Mouse (Mus musculus): ENCODE results near the gene Tnfsfm13. TPM values are rescaled to one million over a fixed set of nuclear protein-coding genes. Genes with fewer than 3 reads are reported as not detected.

The Tnfsfm13 gene
- total and polyA plus RNA-seq, 3 experiments, result not detected

GRCm38 (mm10) chr11:69719423-69719822, 23.5 kb upstream of the Tnfsfm13 start:
- Histone ChIP-seq H3K4me1 (ENCODE audit: insufficient read depth, low read depth, low read length) (peaks cover 42% of the 10 kb centered on the region), H3K4me3 (ENCODE audit: low read depth, low read length) (no peak overlapping the region), H3K9me3 (replicated peaks) (peaks cover 2% of the 10 kb centered on the region; the same call in 1 of the 2 replicates), H3K27me3 (ENCODE audit: insufficient read depth, low read length) (peaks cover 14% of the 10 kb centered on the region), H3K36me3 (replicated peaks) (no peaks in the 10 kb centered on the region)
- TF ChIP-seq CTCF (IDR thresholded peaks at IDR 0.05; ENCODE audit: low read depth, low read length), result no peak
- no peak for TF ChIP-seq TAL1 (conservative IDR thresholded peaks at IDR 0.05; ENCODE audit: low read depth, low read length)
- no peak for TF ChIP-seq GATA2 (IDR thresholded peaks at IDR 0.05; ENCODE audit: borderline replicate concordance, low read depth, low read length)
- TF ChIP-seq POLR2AphosphoS5 (IDR thresholded peaks at IDR 0.05; ENCODE audit: insufficient replicate concordance, low read depth, low read length), result no peak
- TF ChIP-seq GATA1 (IDR thresholded peaks at IDR 0.05; ENCODE audit: borderline replicate concordance, low read length), result no peak
- ATAC-seq (ENCODE audit: extremely low read depth, insufficient number of reproducible peaks, low FRiP score, poor library complexity, severe bottlenecking), result no peak
- no peak for DNase-seq (ENCODE audit: low spot score)

GRCm38 (mm10) chr11:69718661-69719060, 22.8 kb upstream of the Tnfsfm13 start:
- Histone ChIP-seq H3K4me1 (ENCODE audit: insufficient read depth, low read depth, low read length) (peaks cover 42% of the 10 kb centered on the region), H3K9me3 (replicated peaks) (no peaks in the 10 kb centered on the region), H3K36me3 (replicated peaks) (no peaks in the 10 kb centered on the region), H3K4me3 (ENCODE audit: low read depth, low read length) (peak overlapping the region; percentile 44; the same call in 1 of the 2 replicates), H3K27me3 (ENCODE audit: insufficient read depth, low read length) (peaks cover 14% of the 10 kb centered on the region)
- no peak for ATAC-seq (ENCODE audit: extremely low read depth, insufficient number of reproducible peaks, low FRiP score, poor library complexity, severe bottlenecking)
- TF ChIP-seq POLR2AphosphoS5 (IDR thresholded peaks at IDR 0.05; ENCODE audit: insufficient replicate concordance, low read depth, low read length) (no peak), GATA1 (IDR thresholded peaks at IDR 0.05; ENCODE audit: borderline replicate concordance, low read length) (no peak), GATA2 (IDR thresholded peaks at IDR 0.05; ENCODE audit: borderline replicate concordance, low read depth, low read length) (no peak), TAL1 (conservative IDR thresholded peaks at IDR 0.05; ENCODE audit: low read depth, low read length) (no peak), CTCF (IDR thresholded peaks at IDR 0.05; ENCODE audit: low read depth, low read length) (no peak)
- peak; percentile 32 for DNase-seq (ENCODE audit: low spot score)

GRCm38 (mm10) chr11:69716953-69717352, 21.1 kb upstream of the Tnfsfm13 start:
- no peak overlapping the region for H3K4me3 ChIP-seq (ENCODE audit: low read depth, low read length)
- TF ChIP-seq GATA1 (IDR thresholded peaks at IDR 0.05; ENCODE audit: borderline replicate concordance, low read length), result no peak
- TF ChIP-seq GATA2 (IDR thresholded peaks at IDR 0.05; ENCODE audit: borderline replicate concordance, low read depth, low read length), result no peak
- no peak for TF ChIP-seq CTCF (IDR thresholded peaks at IDR 0.05; ENCODE audit: low read depth, low read length)
- TF ChIP-seq POLR2AphosphoS5 (IDR thresholded peaks at IDR 0.05; ENCODE audit: insufficient replicate concordance, low read depth, low read length), result no peak
- no peak for TF ChIP-seq TAL1 (conservative IDR thresholded peaks at IDR 0.05; ENCODE audit: low read depth, low read length)
- H3K9me3 ChIP-seq (replicated peaks), result no peaks in the 10 kb centered on the region
- H3K27me3 ChIP-seq (ENCODE audit: insufficient read depth, low read length), result peaks cover 14% of the 10 kb centered on the region
- ATAC-seq (ENCODE audit: extremely low read depth, insufficient number of reproducible peaks, low FRiP score, poor library complexity, severe bottlenecking), result no peak
- no peak for DNase-seq (ENCODE audit: low spot score)
- H3K4me1 ChIP-seq (ENCODE audit: insufficient read depth, low read depth, low read length), result peaks cover 39% of the 10 kb centered on the region
- no peaks in the 10 kb centered on the region for H3K36me3 ChIP-seq (replicated peaks)

GRCm38 (mm10) chr11:69715929-69716328, 20.0 kb upstream of the Tnfsfm13 start:
- Histone ChIP-seq H3K9me3 (replicated peaks) (no peaks in the 10 kb centered on the region), H3K4me1 (ENCODE audit: insufficient read depth, low read depth, low read length) (peaks cover 35% of the 10 kb centered on the region), H3K27me3 (ENCODE audit: insufficient read depth, low read length) (peaks cover 14% of the 10 kb centered on the region), H3K4me3 (ENCODE audit: low read depth, low read length) (no peak overlapping the region), H3K36me3 (replicated peaks) (no peaks in the 10 kb centered on the region)
- no peak for ATAC-seq (ENCODE audit: extremely low read depth, insufficient number of reproducible peaks, low FRiP score, poor library complexity, severe bottlenecking)
- TF ChIP-seq GATA2 (IDR thresholded peaks at IDR 0.05; ENCODE audit: borderline replicate concordance, low read depth, low read length) (no peak), GATA1 (IDR thresholded peaks at IDR 0.05; ENCODE audit: borderline replicate concordance, low read length) (no peak), POLR2AphosphoS5 (IDR thresholded peaks at IDR 0.05; ENCODE audit: insufficient replicate concordance, low read depth, low read length) (no peak), CTCF (IDR thresholded peaks at IDR 0.05; ENCODE audit: low read depth, low read length) (no peak), TAL1 (conservative IDR thresholded peaks at IDR 0.05; ENCODE audit: low read depth, low read length) (no peak)
- DNase-seq (ENCODE audit: low spot score), result no peak

DNA sequence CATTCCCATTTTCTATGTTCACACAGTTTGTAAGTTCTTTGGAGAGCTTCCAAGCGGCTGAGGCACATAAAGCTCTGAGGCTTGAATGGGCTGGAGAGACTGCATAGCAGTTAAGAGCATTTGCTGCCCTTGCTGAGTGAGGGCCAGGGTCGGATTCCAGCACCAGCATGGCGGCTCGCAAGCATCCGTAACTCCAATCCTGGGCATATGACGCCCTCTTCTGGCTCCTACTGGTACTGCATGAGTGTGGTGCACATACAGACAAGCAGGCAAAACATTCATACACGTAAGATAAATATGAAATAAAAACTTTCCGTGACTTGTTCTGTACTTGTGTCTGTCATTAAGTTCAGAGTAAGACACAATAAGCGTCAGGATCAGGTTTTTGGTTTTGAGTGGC, 19.6 kb upstream of the Tnfsfm13 start:
- Histone ChIP-seq H3K27me3 (ENCODE audit: insufficient read depth, low read length) (peaks cover 14% of the 10 kb centered on the region), H3K36me3 (replicated peaks) (no peaks in the 10 kb centered on the region), H3K4me1 (ENCODE audit: insufficient read depth, low read depth, low read length) (peaks cover 31% of the 10 kb centered on the region), H3K4me3 (ENCODE audit: low read depth, low read length) (no peak overlapping the region), H3K9me3 (replicated peaks) (no peaks in the 10 kb centered on the region)
- ATAC-seq (ENCODE audit: extremely low read depth, insufficient number of reproducible peaks, low FRiP score, poor library complexity, severe bottlenecking) (no peak), DNase-seq (ENCODE audit: low spot score) (no peak)
- peak; percentile 57 for TF ChIP-seq CTCF (IDR thresholded peaks at IDR 0.05; ENCODE audit: low read depth, low read length)
- TF ChIP-seq TAL1 (conservative IDR thresholded peaks at IDR 0.05; ENCODE audit: low read depth, low read length), result no peak
- no peak for TF ChIP-seq GATA2 (IDR thresholded peaks at IDR 0.05; ENCODE audit: borderline replicate concordance, low read depth, low read length)

- no peaks in the 10 kb centered on the region for H3K36me3 ChIP-seq (replicated peaks)
- TF ChIP-seq CTCF (IDR thresholded peaks at IDR 0.05; ENCODE audit: low read depth, low read length), result no peak
- no peak for TF ChIP-seq GATA2 (IDR thresholded peaks at IDR 0.05; ENCODE audit: borderline replicate concordance, low read depth, low read length)
- no peak for TF ChIP-seq POLR2AphosphoS5 (IDR thresholded peaks at IDR 0.05; ENCODE audit: insufficient replicate concordance, low read depth, low read length)
- no peak for TF ChIP-seq GATA1 (IDR thresholded peaks at IDR 0.05; ENCODE audit: borderline replicate concordance, low read length)
- TF ChIP-seq TAL1 (conservative IDR thresholded peaks at IDR 0.05; ENCODE audit: low read depth, low read length), result no peak
- H3K27me3 ChIP-seq (ENCODE audit: insufficient read depth, low read length), result peaks cover 12% of the 10 kb centered on the region
- H3K4me1 ChIP-seq (ENCODE audit: insufficient read depth, low read depth, low read length), result peaks cover 27% of the 10 kb centered on the region
- H3K9me3 ChIP-seq (replicated peaks), result no peaks in the 10 kb centered on the region
- ATAC-seq (ENCODE audit: extremely low read depth, insufficient number of reproducible peaks, low FRiP score, poor library complexity, severe bottlenecking) (no peak), DNase-seq (ENCODE audit: low spot score) (no peak)
- H3K4me3 ChIP-seq (ENCODE audit: low read depth, low read length), result no peak overlapping the region; the same call in 1 of the 2 replicates
These were observed 18.9 kb upstream of the Tnfsfm13 start for GRCm38 (mm10) chr11:69714636-69715329.

Data from G1E (cell line).